Mouse (Mus musculus): ENCODE data around the gene Lipt1. TPM values are rescaled to one million over a fixed set of nuclear protein-coding genes. Genes with fewer than 3 reads are reported as not detected.

The Lipt1 gene
- total and polyA plus RNA-seq, 3 experiments, result 7.5 to 13.2 (median 7.9) TPM

DNA sequence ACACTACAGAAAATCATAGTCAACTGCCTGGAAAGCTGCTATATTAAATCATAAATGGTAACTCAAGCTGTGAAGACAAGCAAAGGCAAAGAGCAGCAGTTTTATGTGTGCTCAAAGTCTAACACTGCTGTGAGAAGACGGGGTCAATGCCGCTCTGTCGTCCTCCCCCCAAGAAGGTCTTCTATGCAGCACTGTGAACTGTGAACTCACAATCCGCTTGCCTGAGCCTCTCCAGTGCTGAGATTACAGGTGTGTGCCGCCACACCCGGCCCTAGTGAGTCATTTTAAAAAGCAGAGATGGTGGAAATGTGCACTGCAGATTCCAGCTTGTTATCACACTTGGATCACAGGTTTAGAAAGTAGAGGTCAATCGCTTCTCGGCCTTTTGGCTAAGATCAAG is 24.7 kb upstream of the Lipt1 start:
- in situ Hi-C loops (cut with MboI; ENCODE audit: low pct_ligation_motif_present, low pct_unique_long_range_greater_than_20kb, low sequenced_read_pairs) (no loop called here), dilution Hi-C loops (cut with MboI; ENCODE audit: extremely low pct_ligation_motif_present, extremely low pct_unique_long_range_greater_than_20kb, low sequenced_read_pairs) (no loop called here)
- H3K9me3 ChIP-seq (replicated peaks; ENCODE audit: low read length), result no peaks in the 10 kb centered on the region
- H3K4me2 ChIP-seq (ENCODE audit: insufficient read depth, low read depth, poor library complexity, severe bottlenecking), result no peak overlapping the region
- TF ChIP-seq JUN (IDR thresholded peaks at IDR 0.05; ENCODE audit: insufficient read depth, low read depth, low read length), result no peak
- no peak for TF ChIP-seq POLR2AphosphoS2 (IDR thresholded peaks at IDR 0.05; ENCODE audit: low read depth, low read length)
- no peak for TF ChIP-seq RAD21 (IDR thresholded peaks at IDR 0.05; ENCODE audit: low read depth, low read length)
- TF ChIP-seq ZMIZ1 (IDR thresholded peaks at IDR 0.05; ENCODE audit: low read depth, low read length), result no peak
- no peaks in the 10 kb centered on the region for H3K4me1 ChIP-seq (ENCODE audit: control insufficient read depth in 1 of 2, insufficient read depth in 2 of 2)
- H3K27me3 ChIP-seq (replicated peaks), result no peaks in the 10 kb centered on the region
- no peak overlapping the region for H3K9ac ChIP-seq (ENCODE audit: insufficient read depth, low read depth)
- no peak overlapping the region for H3K27ac ChIP-seq (ENCODE audit: insufficient read depth, low read depth)
- no peak for DNase-seq (ENCODE audit: extremely low read depth)
- H3K36me3 ChIP-seq (replicated peaks in 1 of 2; ENCODE audit: control insufficient read depth in 1 of 2, insufficient read depth in 1 of 2, low read length in 1 of 2), result no peaks in the 10 kb centered on the region
- no peak overlapping the region for H3K4me3 ChIP-seq (replicated peaks in 1 of 3; ENCODE audit: low read depth in 2 of 3, low read length in 2 of 3, poor library complexity in 1 of 3)
- no peaks in the 10 kb centered on the region for H3K79me2 ChIP-seq (replicated peaks; ENCODE audit: control insufficient read depth, extremely low read depth, insufficient read depth, poor library complexity, severe bottlenecking)

DNA sequence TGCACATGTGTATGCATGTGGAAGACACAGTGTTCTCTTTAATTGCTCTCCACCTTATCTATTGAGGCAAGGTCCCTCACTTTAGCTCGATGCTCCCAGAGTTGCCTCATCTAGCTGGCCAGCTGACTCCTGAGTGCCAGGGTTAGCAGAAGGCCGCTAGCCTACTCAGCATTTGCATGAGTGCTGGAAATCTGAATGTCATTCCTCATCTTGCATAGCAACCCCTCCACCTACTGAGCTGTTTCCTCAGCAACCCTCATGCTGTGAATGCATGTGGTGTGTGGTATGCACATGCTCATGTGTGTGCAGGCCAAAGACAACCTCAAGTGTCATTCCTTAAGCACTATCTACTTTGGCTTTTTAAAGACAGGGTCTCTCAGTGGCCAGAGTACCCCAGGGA is 20.8 kb upstream of the Lipt1 start:
- Histone ChIP-seq H3K27me3 (replicated peaks) (no peaks in the 10 kb centered on the region), H3K27ac (ENCODE audit: insufficient read depth, low read depth) (no peak overlapping the region), H3K4me1 (ENCODE audit: control insufficient read depth in 1 of 2, insufficient read depth in 2 of 2) (no peaks in the 10 kb centered on the region), H3K4me3 (replicated peaks in 1 of 3; ENCODE audit: low read depth in 2 of 3, low read length in 2 of 3, poor library complexity in 1 of 3) (no peak overlapping the region), H3K4me2 (ENCODE audit: insufficient read depth, low read depth, poor library complexity, severe bottlenecking) (no peak overlapping the region), H3K9ac (ENCODE audit: insufficient read depth, low read depth) (no peak overlapping the region), H3K36me3 (replicated peaks in 1 of 2; ENCODE audit: control insufficient read depth in 1 of 2, insufficient read depth in 1 of 2, low read length in 1 of 2) (no peaks in the 10 kb centered on the region), H3K9me3 (replicated peaks; ENCODE audit: low read length) (no peaks in the 10 kb centered on the region), H3K79me2 (replicated peaks; ENCODE audit: control insufficient read depth, extremely low read depth, insufficient read depth, poor library complexity, severe bottlenecking) (no peaks in the 10 kb centered on the region)
- DNase-seq (ENCODE audit: extremely low read depth), result no peak
- in situ Hi-C loops (cut with MboI; ENCODE audit: low pct_ligation_motif_present, low pct_unique_long_range_greater_than_20kb, low sequenced_read_pairs) (no loop called here), dilution Hi-C loops (cut with MboI; ENCODE audit: extremely low pct_ligation_motif_present, extremely low pct_unique_long_range_greater_than_20kb, low sequenced_read_pairs) (no loop called here)
- no peak for TF ChIP-seq MAFK (IDR thresholded peaks at IDR 0.05; ENCODE audit: insufficient replicate concordance, low read length)
- TF ChIP-seq IRF4 (IDR thresholded peaks at IDR 0.05; ENCODE audit: low read depth, low read length), result no peak
- no peak for TF ChIP-seq NRF1 (IDR thresholded peaks at IDR 0.05; ENCODE audit: low read depth, low read length)
- no peak for TF ChIP-seq ZKSCAN1 (IDR thresholded peaks at IDR 0.05; ENCODE audit: borderline replicate concordance, low read depth, low read length)
- no peak for TF ChIP-seq CHD2 (IDR thresholded peaks at IDR 0.05; ENCODE audit: low read length)
- no peak for TF ChIP-seq CHD1 (IDR thresholded peaks at IDR 0.05; ENCODE audit: low read depth, low read length)
- TF ChIP-seq CTCF (conservative IDR thresholded peaks at IDR 0.05 in 1 of 2, IDR thresholded peaks at IDR 0.05 in 1 of 2; ENCODE audit: low read depth in 2 of 2, low read length in 2 of 2), result no peak
- no peak for TF ChIP-seq E2F4 (IDR thresholded peaks at IDR 0.05; ENCODE audit: insufficient replicate concordance, low read depth, low read length)
- TF ChIP-seq ZNF384 (IDR thresholded peaks at IDR 0.05; ENCODE audit: low read depth, low read length), result no peak
- TF ChIP-seq ETS1 (conservative IDR thresholded peaks at IDR 0.05; ENCODE audit: low read depth, low read length), result no peak
- no peak for TF ChIP-seq MAX (IDR thresholded peaks at IDR 0.05; ENCODE audit: low read length)
- TF ChIP-seq SMC3 (IDR thresholded peaks at IDR 0.05; ENCODE audit: low read depth, low read length), result no peak
- no peak for TF ChIP-seq USF1 (IDR thresholded peaks at IDR 0.05; ENCODE audit: low read depth, low read length)
- no peak for TF ChIP-seq ZMIZ1 (IDR thresholded peaks at IDR 0.05; ENCODE audit: low read depth, low read length)
